25 mouse cellular contexts compared by ENCODE assay signal in the genomic region with DNA sequence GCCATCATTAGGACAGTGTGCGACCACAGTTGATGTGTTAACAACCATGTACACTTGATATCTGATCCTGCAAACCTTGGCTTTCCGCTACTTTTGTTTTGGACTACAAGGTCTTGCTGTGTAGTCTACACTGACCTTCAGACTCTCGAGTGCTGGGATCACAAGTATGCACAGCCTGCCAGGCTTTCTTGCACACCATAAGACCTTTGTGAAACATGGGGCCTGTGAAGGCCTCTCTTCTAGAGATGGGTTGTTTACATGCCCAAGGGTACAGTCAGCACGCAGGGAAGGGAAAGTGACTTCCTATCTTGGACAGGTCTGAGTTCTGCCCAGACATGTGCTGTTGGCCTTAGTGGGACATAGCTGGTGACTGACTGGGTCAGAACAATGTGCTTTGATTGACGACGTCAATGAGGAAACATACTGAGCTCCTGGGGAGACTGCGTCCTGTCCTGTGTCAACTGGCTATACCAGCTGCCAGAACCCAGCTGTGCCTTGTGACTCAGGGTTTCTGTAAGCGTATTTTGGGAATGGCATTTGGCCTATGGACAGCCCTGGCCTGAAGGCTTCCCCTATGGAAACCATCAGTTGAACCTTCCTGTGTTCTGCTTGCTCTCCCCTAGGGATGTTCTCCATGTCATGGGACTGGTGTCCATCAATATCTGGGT. TPM values are rescaled to one million over a fixed set of nuclear protein-coding genes. Genes with fewer than 3 reads are reported as not detected.
A peak's percentile ranks its signal among the peaks of the same experiment; 100 is the strongest.
DNase-seq lines count a peak whose midpoint lies in the region; ATAC-seq and TF ChIP-seq lines count a peak whose summit lies in the region.
"Had no signal": no experiment of that assay in that cellular context is flagged by ENCODE, and none has a peak within 500 bp of the region (broad histone marks: within the 10 kb centered on the region; RNA-seq: fewer than 3 reads in every experiment).

No protein-coding gene starts in this region.

- no peak for TF ChIP-seq EP300 in heart, postnatal 0 days (IDR thresholded peaks at IDR 0.05; ENCODE audit: low read depth)

- H3K36me3 ChIP-seq in heart, postnatal 0 days (replicated peaks; ENCODE audit: control insufficient read depth, insufficient read depth, low read length) = no peaks in the 10 kb centered on the region
- H3K36me3 ChIP-seq: embryonic facial prominence, embryonic 10.5 days; heart, embryonic 10.5 days; hindbrain, embryonic 12.5 days; liver, embryonic 13.5 days; lung, embryonic 15.5 days; midbrain, embryonic 12.5 days; neural tube, embryonic 12.5 days had no signal

- TF ChIP-seq CTCF in heart, postnatal 0 days (IDR thresholded peaks at IDR 0.05; ENCODE audit: low read depth) = no peak

- H3K27me3 ChIP-seq in heart, postnatal 0 days (ENCODE audit: control insufficient read depth, insufficient read depth, low read length) = no peaks in the 10 kb centered on the region
- H3K27me3 ChIP-seq: hindbrain, embryonic 12.5 days; liver, embryonic 13.5 days; lung, embryonic 15.5 days; neural tube, embryonic 12.5 days; Patski had no signal

- no peak overlapping the region for H3K9ac ChIP-seq in heart, postnatal 0 days (replicated peaks; ENCODE audit: low read depth, low read length)
- H3K9ac ChIP-seq: forebrain, embryonic 13.5 days; hindbrain, embryonic 12.5 days; liver, embryonic 13.5 days; lung, embryonic 15.5 days; midbrain, embryonic 12.5 days; neural tube, embryonic 12.5 days had no signal

- ATAC-seq in heart, postnatal 0 days (ENCODE audit: insufficient read depth, low read depth) = 0 out of 2 replicates have a peak, but pooled peaks have one; percentile 6
- ATAC-seq: activated CD4-positive, CD25-positive, alpha-beta regulatory T cell, adult 4 months; forebrain, embryonic 13.5 days; Patski had no signal

- H3K4me3 ChIP-seq in heart, postnatal 0 days (ENCODE audit: low read depth, low read length) = no peak overlapping the region
- H3K4me3 ChIP-seq: embryonic facial prominence, embryonic 10.5 days; forebrain, embryonic 13.5 days; heart, embryonic 10.5 days; hindbrain, embryonic 12.5 days; liver, embryonic 13.5 days; lung, embryonic 15.5 days; midbrain, embryonic 12.5 days; neural tube, embryonic 12.5 days had no signal

- H3K9me3 ChIP-seq in heart, postnatal 0 days (replicated peaks; ENCODE audit: control insufficient read depth, low read length) = no peaks in the 10 kb centered on the region
- H3K9me3 ChIP-seq: embryonic facial prominence, embryonic 10.5 days; forebrain, embryonic 13.5 days; heart, embryonic 10.5 days; hindbrain, embryonic 12.5 days; liver, embryonic 13.5 days; lung, embryonic 15.5 days; midbrain, embryonic 12.5 days; neural tube, embryonic 12.5 days had no signal

- DNase-seq in heart, postnatal 0 days (ENCODE audit: low spot score) = no peak
- DNase-seq in heart, postnatal 36 days = no peak
- peak; percentile 37 to 67 for DNase-seq in urinary bladder, adult 18-20 months (ENCODE audit: low spot score in 2 of 2)
- no peak for DNase-seq in urinary bladder, adult 2 months (ENCODE audit: low spot score)
- DNase-seq in R1 (ENCODE audit: low read depth, low spot score) = peak; percentile 25
- no peak for DNase-seq in embryo, embryonic 10 days (ENCODE audit: low spot score)
- DNase-seq in layer of hippocampus, adult 11-12 months (ENCODE audit: low spot score) = no peak
- DNase-seq: B cell, adult 2 months; cerebellum, adult 8-10 months; gastrocnemius, postnatal 36 days; heart, postnatal 10 days; kidney, adult 18-20 months; kidney, postnatal 14 days; left cerebral cortex, postnatal 4 days; liver, embryonic 13.5 days; thymus, adult 18-20 months had no signal

- peaks cover 17% of the 10 kb centered on the region for H3K4me1 ChIP-seq in heart, postnatal 0 days (ENCODE audit: control insufficient read depth, insufficient read depth)

- WGBS in heart, postnatal 0 days = 65% methylated on average over 8 of the region's 8 CpGs

- H3K27ac ChIP-seq in heart, postnatal 0 days (ENCODE audit: low read depth) = no peak overlapping the region
- H3K27ac ChIP-seq: embryonic facial prominence, embryonic 10.5 days; forebrain, embryonic 13.5 days; heart, embryonic 10.5 days; hindbrain, embryonic 12.5 days; liver, embryonic 13.5 days; lung, embryonic 15.5 days; midbrain, embryonic 12.5 days; neural tube, embryonic 12.5 days had no signal

- intact Hi-C loops in heart, postnatal 36 days (cut with DNase I) = no loop called here

- H3K4me2 ChIP-seq in heart, postnatal 0 days (ENCODE audit: low read depth, low read length) = no peak overlapping the region
- H3K4me2 ChIP-seq: forebrain, embryonic 13.5 days; hindbrain, embryonic 12.5 days; liver, embryonic 13.5 days; lung, embryonic 15.5 days; midbrain, embryonic 12.5 days; neural tube, embryonic 12.5 days had no signal

RNA-seq across cellular contexts. Expression of gene Agap1, which starts 59.1 kb away (rescaled TPM):
- 21.0 and 38.2 TPM in 2 replicates for total RNA-seq in heart, postnatal 0 days (2014; rRNA removed; ENCODE audit: low replicate concordance)
- polyA plus RNA-seq in heart, postnatal 0 days (2015; fragmentation: Nextera tagmentation; extraction: Ambion mirVana) = 6.1 TPM in 2 replicates
- 10 to 100 TPM; 60.8 to 67.6 TPM for total RNA-seq in heart, postnatal 36 days (2021)
- 11.3 and 16.6 TPM in 2 replicates for polyA plus RNA-seq in urinary bladder, adult 2 months (2012; rRNA removed)

Comparison
In these comparisons a context has a peak if more than half of its experiments do, and no peak if none do; other contexts are left out.
1. DNase-seq: peak in urinary bladder, adult 18-20 months (2 of 2) and R1 (single experiment); none in heart, postnatal 0 days (single experiment), heart, postnatal 36 days (0 of 2), urinary bladder, adult 2 months (single experiment), embryo, embryonic 10 days (single experiment) and layer of hippocampus, adult 11-12 months (single experiment).